Mouse (Mus musculus) heart, embryonic 13.5 days (tissue): ENCODE results near the gene Cntnap5a. TPM values are rescaled to one million over a fixed set of nuclear protein-coding genes. Genes with fewer than 3 reads are reported as not detected.

ENCODE experiments used
- ATAC-seq: fragments of 200-750 bp; cut with Nextera tagmentation; 2 replicates; pipeline ENCODE4 v1.8.0; 2017; ENCODE audit warnings: moderate TSS enrichment; ENCODE audit not compliant: insufficient number of reproducible peaks, low FRiP score, low TSS enrichment; ENCODE audit errors: extremely low read depth
- H3K27ac ChIP-seq: fragments of 300-500 bp; sonication (generic); replicated peaks from 2 replicates; pipeline ENCODE4 v1.5.1; 2015; ENCODE audit warnings: moderate library complexity, mild to moderate bottlenecking, inconsistent platforms
- H3K27me3 ChIP-seq: fragments of 300-500 bp; sonication (generic); replicated peaks from 2 replicates; pipeline ENCODE4 v1.6.1; 2015; ENCODE audit warnings: mild to moderate bottlenecking, inconsistent platforms
- H3K36me3 ChIP-seq: fragments of 300-500 bp; sonication (generic); 2 replicates; pipeline ENCODE4 v1.6.1; 2015; ENCODE audit warnings: mild to moderate bottlenecking, inconsistent platforms
- H3K4me1 ChIP-seq: fragments of 300-500 bp; sonication (generic); 2 replicates; pipeline ENCODE4 v1.6.1; 2015; ENCODE audit warnings: inconsistent platforms
- H3K4me2 ChIP-seq: fragments of 300-500 bp; sonication (generic); 2 replicates; pipeline ENCODE4 v1.6.1; 2015; ENCODE audit warnings: inconsistent platforms, mild to moderate bottlenecking, moderate library complexity
- H3K4me3 ChIP-seq: fragments of 300-500 bp; sonication (generic); 2 replicates; pipeline ENCODE4 v1.5.1; 2015; ENCODE audit warnings: moderate library complexity, mild to moderate bottlenecking, inconsistent platforms
- H3K9ac ChIP-seq: fragments of 300-500 bp; sonication (generic); 2 replicates; pipeline ENCODE4 v1.6.1; 2015; ENCODE audit warnings: inconsistent platforms, mild to moderate bottlenecking, moderate library complexity
- H3K9me3 ChIP-seq: fragments of 300-500 bp; sonication (generic); 2 replicates; pipeline ENCODE4 v1.6.1; 2016; ENCODE audit warnings: inconsistent platforms
- whole genome bisulfite sequencing: fragments of 180-500 bp; shearing (Covaris S2); methylation state at CpG from one replicate; pipeline ENCODE4 v1.1.7; 2015; ENCODE audit warnings: mixed read lengths; 5-methylcytosine and 5-hydroxymethylcytosine counted together
- polyA plus RNA-seq: library from polyadenylated mRNA; unstranded; fragments of >200 nt; fragmentation: Nextera tagmentation; extraction: Ambion mirVana; gene quantifications from 2 replicates; pipeline ENCODE4 v1.2.1, GENCODE M21; 2015

The Cntnap5a gene
- polyA plus RNA-seq, 1 experiment from 2014 or later = 0.01 TPM

DNA sequence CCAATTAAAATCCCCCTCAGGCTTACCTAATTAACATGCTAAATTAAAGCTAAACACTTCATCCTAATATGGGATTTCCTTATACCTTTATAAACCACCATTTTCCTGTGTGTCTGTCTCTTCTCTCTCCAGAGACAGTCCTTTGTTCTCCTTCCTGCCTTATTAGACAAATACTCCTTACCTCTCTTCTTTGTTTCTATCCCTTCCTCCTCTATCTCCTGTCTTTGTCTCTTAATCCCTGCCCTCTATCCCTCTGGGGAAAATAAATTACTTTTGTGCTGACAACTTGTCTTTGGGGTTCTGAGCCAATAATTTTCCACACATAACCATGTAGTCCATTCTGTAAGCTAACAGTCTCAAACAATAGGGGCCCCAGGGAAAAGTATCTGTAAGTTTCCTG, 556.0 kb downstream of the Cntnap5a start:
- no peak for ATAC-seq
- H3K27ac ChIP-seq = no peak overlapping the region
- no peaks in the 10 kb centered on the region for H3K4me1 ChIP-seq
- H3K9ac ChIP-seq = no peak overlapping the region
- no peaks in the 10 kb centered on the region for H3K36me3 ChIP-seq
- H3K4me2 ChIP-seq = no peak overlapping the region
- no peak overlapping the region for H3K4me3 ChIP-seq
- no peaks in the 10 kb centered on the region for H3K27me3 ChIP-seq
- H3K9me3 ChIP-seq = no peaks in the 10 kb centered on the region

DNA sequence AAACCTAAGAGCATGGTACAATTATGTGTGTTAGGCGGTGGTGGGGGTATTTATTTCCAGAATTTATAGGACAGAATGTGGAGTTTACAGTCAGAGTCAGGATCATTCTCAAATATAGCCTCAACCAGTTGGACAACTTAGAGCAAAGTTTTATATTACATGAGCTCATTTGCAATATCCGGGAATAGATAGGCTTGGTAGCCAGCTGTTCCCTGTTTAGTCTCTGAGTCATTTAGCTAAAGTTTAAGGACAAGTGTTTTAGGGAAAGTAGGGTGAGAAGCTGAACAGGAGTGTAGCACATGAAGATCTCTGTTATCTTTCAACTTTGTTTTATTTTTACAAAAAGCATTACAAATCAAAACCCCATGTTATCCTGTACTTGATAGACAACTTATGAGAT, 559.3 kb downstream of the Cntnap5a start:
- ATAC-seq = no peak
- no peak overlapping the region for H3K4me2 ChIP-seq
- 72% methylated on average over 2 of the region's 2 CpGs for WGBS
- H3K27ac ChIP-seq = no peak overlapping the region
- no peaks in the 10 kb centered on the region for H3K4me1 ChIP-seq
- no peaks in the 10 kb centered on the region for H3K27me3 ChIP-seq
- H3K9ac ChIP-seq = no peak overlapping the region
- H3K9me3 ChIP-seq = no peaks in the 10 kb centered on the region
- no peaks in the 10 kb centered on the region for H3K36me3 ChIP-seq
- no peak overlapping the region for H3K4me3 ChIP-seq

DNA sequence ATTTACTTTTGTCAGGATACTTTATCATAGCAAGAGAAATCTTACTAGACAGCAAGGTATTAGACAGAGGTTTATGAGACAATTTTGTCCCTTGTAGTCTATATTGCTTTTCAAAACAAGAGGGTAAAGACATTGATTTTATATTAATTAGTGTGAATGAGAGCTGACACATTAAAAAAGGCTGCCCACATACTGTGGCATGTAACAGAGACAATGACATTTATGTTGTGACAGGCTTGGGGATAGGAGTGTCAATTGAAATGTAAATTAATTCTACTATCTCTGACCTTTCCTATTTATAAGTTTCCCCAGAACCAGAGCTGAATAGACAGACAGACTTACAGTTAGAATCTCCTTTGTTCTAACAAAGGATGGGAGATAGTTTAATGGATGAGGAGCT, 596.6 kb downstream of the Cntnap5a start:
- Histone ChIP-seq H3K36me3 (no peaks in the 10 kb centered on the region), H3K4me1 (no peaks in the 10 kb centered on the region), H3K4me2 (no peak overlapping the region), H3K27me3 (no peaks in the 10 kb centered on the region), H3K27ac (no peak overlapping the region), H3K4me3 (no peak overlapping the region), H3K9ac (no peak overlapping the region), H3K9me3 (no peaks in the 10 kb centered on the region)
- no peak for ATAC-seq

DNA sequence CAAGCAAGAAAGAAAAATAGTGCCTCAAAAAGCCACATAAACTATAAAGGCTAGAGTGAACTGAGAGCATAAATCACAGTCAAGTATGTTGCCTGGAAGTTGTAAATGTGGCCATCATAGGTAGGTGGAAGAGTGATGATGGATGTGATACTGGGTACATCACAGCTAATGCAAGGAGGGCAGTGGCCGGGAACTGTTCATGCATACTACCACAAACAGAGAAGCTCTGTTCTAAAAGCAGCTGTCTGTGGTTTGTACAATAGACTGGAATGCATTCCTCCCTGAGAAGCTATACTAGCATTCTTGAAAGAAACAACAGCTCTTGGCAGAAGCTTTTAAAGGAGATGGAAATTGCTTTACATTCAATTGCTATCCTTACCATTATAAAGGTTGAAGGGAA, 599.4 kb downstream of the Cntnap5a start:
- Histone ChIP-seq H3K27ac (no peak overlapping the region), H3K4me3 (no peak overlapping the region), H3K9ac (no peak overlapping the region), H3K4me1 (no peaks in the 10 kb centered on the region), H3K36me3 (no peaks in the 10 kb centered on the region), H3K27me3 (no peaks in the 10 kb centered on the region), H3K4me2 (no peak overlapping the region), H3K9me3 (no peaks in the 10 kb centered on the region)
- ATAC-seq = no peak
- WGBS = 47% methylated on average over 1 of the region's 1 CpGs

DNA sequence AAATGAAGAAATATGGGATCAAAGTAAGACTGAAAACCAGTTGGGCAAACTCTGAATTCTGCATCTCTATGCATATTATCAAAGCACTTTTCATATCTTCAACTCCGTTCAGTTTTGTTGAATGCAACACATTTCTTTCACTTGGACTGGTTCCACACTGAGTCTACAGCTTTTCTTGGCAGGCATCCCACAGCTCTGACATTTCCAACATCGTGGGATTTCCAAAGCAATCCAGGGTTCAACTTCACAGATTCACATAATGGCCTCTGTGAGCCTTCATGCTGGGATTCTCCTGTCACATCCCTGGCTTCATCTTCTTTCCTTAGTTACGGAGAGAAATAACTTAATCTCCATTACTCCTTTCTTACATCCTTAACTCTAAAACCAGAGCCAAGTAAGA, 622.0 kb downstream of the Cntnap5a start:
- no peak for ATAC-seq
- H3K9ac ChIP-seq = no peak overlapping the region

DNA sequence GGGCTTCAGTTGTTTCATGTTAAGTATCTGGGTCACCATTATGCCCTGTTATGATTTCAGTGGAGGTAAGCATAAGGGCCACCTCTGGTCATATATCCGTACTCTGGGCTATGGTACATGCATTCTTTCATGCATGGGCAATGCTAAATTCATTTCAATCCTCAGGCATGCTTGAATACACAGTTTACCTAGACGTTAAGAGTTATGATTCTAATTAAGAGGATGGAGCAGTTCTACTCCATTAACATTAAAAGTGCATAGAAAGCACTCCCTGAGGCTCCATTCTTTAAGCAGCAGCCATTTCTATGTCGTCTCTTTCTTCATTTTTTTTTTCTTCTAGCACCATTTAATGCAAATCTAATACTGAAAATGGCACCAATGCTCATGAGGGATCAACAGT, 627.0 kb downstream of the Cntnap5a start:
- Histone ChIP-seq H3K36me3 (no peaks in the 10 kb centered on the region), H3K4me3 (no peak overlapping the region), H3K9me3 (no peaks in the 10 kb centered on the region), H3K4me2 (no peak overlapping the region), H3K27me3 (no peaks in the 10 kb centered on the region), H3K9ac (no peak overlapping the region), H3K27ac (no peak overlapping the region), H3K4me1 (0 out of 2 replicates have a peak, but pooled peaks cover 3% of the 10 kb centered on the region)
- ATAC-seq = no peak
- 66% methylated on average over 3 of the region's 3 CpGs for WGBS

More for the DNA sequence above, 622.0 kb downstream of the Cntnap5a start:
- Histone ChIP-seq H3K27ac (no peak overlapping the region), H3K9me3 (no peaks in the 10 kb centered on the region), H3K4me2 (no peak overlapping the region), H3K4me3 (no peak overlapping the region), H3K27me3 (no peaks in the 10 kb centered on the region), H3K36me3 (no peaks in the 10 kb centered on the region), H3K4me1 (0 out of 2 replicates have a peak, but pooled peaks cover 3% of the 10 kb centered on the region)
- 31% methylated on average over 3 of the region's 3 CpGs for WGBS

DNA sequence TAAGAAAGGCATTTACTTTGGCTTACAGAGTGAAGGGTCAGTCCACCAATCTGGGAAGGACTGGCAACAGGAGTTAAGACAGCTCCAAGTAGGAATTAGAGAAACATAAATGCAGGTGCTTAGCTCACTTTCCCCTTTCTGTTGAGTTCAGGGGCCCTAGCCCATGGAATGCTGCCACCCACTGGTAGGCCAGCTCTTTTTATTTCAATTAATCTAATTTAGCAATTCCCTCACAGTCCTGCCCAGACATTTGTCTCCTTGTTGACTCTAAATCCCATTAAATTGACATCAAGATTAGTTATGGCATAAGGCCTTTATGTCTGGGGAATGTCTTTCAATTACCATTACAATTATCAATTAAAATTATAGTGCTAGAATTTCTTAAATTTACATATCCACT, 628.7 kb downstream of the Cntnap5a start:
- no peak for ATAC-seq
- H3K9ac ChIP-seq = no peak overlapping the region

DNA sequence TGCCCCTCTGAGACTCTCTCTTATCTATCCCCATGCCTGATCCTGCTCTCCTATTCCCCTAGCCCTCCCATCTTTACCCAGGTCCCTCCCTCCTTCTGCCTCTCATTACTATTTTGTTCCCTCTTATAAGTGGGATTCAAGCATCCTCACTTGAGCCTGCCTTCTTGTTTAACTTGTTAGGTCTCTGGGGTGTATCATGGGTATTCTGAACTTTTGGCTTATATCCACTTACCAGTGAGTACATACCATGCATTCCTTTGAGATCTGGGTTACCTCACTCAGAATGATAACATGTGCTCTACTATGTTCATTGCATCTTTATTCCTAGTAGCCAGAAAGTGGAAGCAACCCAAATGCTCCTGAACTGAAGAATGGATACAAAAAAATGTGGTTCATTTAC, 639.9 kb downstream of the Cntnap5a start:
- Histone ChIP-seq H3K4me1 (0 out of 2 replicates have a peak, but pooled peaks cover 6% of the 10 kb centered on the region), H3K9me3 (no peaks in the 10 kb centered on the region), H3K27ac (no peak overlapping the region), H3K4me2 (no peak overlapping the region), H3K27me3 (no peaks in the 10 kb centered on the region), H3K36me3 (no peaks in the 10 kb centered on the region), H3K9ac (no peak overlapping the region), H3K4me3 (no peak overlapping the region)
- no peak for ATAC-seq

More for the DNA sequence above, 628.7 kb downstream of the Cntnap5a start:
- Histone ChIP-seq H3K36me3 (no peaks in the 10 kb centered on the region), H3K4me1 (no peaks in the 10 kb centered on the region), H3K4me3 (no peak overlapping the region), H3K27ac (no peak overlapping the region), H3K9me3 (no peaks in the 10 kb centered on the region), H3K4me2 (no peak overlapping the region), H3K27me3 (no peaks in the 10 kb centered on the region)

DNA sequence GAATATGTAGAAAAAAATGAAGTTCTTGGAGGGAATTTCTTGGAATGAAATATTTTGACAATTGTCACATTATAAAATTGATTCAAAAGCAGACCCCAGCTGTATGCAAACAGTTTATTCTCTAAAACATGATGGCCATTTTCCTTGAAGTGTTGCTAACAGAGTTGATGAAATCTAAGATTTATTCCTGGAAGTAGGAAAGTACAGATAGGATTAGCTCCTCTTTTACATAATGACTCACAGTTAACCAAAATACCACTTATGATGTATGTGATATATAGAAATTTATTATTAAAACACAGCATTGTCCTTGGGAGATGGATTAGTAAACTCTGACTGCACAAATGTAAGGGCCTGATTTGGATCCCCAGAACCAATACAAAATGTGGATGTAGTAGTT, 669.1 kb downstream of the Cntnap5a start:
- H3K9ac ChIP-seq = no peak overlapping the region
- no peak overlapping the region for H3K27ac ChIP-seq
- no peaks in the 10 kb centered on the region for H3K27me3 ChIP-seq
- no peaks in the 10 kb centered on the region for H3K36me3 ChIP-seq
- no peak for ATAC-seq
- H3K4me2 ChIP-seq = no peak overlapping the region
- H3K4me1 ChIP-seq = no peaks in the 10 kb centered on the region
- H3K9me3 ChIP-seq = no peaks in the 10 kb centered on the region
- no peak overlapping the region for H3K4me3 ChIP-seq

DNA sequence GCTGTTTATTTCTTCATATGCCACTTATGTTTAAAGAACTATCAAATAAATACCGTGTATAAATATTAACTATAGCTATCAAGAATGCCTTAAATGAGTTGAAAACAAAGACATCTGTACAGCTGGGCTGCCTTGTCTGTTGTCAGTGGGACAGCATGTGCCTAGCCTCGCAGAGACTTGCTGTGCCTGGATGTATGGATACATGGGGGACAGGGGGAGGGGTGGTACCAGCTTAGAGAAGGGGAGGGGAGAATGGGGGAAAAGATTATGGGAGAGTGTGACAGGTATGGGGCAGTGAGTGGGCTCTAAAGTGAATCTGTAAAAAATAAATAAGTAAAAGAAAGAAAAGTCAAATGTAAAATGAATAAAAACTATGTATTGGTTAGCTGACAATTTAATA, 681.0 kb downstream of the Cntnap5a start:
- no peak overlapping the region for H3K4me2 ChIP-seq
- no peaks in the 10 kb centered on the region for H3K27me3 ChIP-seq
- no peaks in the 10 kb centered on the region for H3K9me3 ChIP-seq
- H3K4me3 ChIP-seq = no peak overlapping the region
- ATAC-seq = no peak
- WGBS = 57% methylated on average over 2 of the region's 2 CpGs
- H3K4me1 ChIP-seq = no peaks in the 10 kb centered on the region
- no peaks in the 10 kb centered on the region for H3K36me3 ChIP-seq
- no peak overlapping the region for H3K9ac ChIP-seq
- H3K27ac ChIP-seq = no peak overlapping the region

DNA sequence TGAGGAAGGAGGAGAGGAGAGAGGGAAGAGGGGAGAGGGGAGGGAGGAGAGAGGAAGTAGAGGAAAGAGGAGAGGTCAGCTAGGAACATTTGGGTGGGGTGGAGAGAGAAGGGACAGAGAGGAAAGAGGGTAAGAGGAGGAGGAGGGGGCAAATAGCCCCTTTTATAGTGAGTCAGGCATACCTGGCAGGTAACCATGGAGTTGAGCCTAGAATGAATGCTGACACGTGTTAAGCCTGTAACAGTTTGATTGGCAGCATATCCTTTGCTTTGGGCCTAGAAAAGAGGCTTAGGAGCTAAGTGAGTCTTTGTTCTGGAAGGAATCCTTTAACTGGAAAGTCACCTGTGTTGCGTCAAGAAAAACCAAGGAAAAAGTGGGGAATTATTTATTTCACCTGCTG, 681.6 kb downstream of the Cntnap5a start:
- Histone ChIP-seq H3K27ac (no peak overlapping the region), H3K4me3 (no peak overlapping the region), H3K4me1 (no peaks in the 10 kb centered on the region), H3K36me3 (no peaks in the 10 kb centered on the region), H3K9me3 (no peaks in the 10 kb centered on the region), H3K27me3 (no peaks in the 10 kb centered on the region), H3K9ac (no peak overlapping the region), H3K4me2 (no peak overlapping the region)
- ATAC-seq = no peak
- WGBS = 46% methylated on average over 2 of the region's 2 CpGs

DNA sequence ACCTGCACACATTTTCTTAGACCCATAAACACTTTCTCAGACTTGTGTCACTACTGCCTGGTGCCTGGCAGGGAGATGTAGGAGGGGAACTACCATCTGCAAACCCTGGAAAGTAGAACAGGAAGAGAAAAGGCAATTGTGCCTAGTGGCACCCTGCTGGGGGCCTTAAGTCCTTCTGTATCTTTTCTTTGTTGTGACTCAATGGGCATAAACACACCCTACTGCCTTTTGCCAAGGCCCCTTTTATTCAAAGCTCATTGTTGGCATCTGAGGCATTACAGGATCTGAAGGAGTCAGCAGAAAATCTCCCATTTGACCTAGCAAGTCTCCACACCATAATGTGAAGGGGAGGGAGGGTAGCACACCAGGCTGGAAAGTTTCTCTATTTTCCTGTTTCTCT, 682.2 kb downstream of the Cntnap5a start:
- no peak overlapping the region for H3K4me3 ChIP-seq
- no peaks in the 10 kb centered on the region for H3K4me1 ChIP-seq
- no peak for ATAC-seq
- no peak overlapping the region for H3K4me2 ChIP-seq
- H3K36me3 ChIP-seq = no peaks in the 10 kb centered on the region
- H3K27me3 ChIP-seq = no peaks in the 10 kb centered on the region
- H3K9me3 ChIP-seq = no peaks in the 10 kb centered on the region
- H3K9ac ChIP-seq = no peak overlapping the region
- no peak overlapping the region for H3K27ac ChIP-seq

DNA sequence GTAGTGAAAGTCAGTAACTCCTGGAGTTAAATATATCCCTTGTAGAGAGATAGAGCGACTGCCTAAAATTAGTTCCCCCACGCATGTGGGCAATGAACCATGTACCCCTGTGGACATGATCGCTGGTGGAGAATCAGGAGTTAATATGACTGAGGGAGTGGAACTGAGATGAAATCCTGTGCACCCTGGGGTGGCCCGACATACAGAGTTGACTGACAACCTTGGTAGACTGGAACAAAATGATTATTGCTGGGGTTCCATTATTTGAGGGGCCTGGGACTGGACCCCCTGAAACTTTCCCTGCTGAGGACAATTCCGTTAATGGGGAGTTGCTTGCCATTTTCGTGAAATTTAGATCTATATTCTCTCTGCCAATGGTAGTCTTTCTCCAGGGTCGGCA, 683.0 kb downstream of the Cntnap5a start:
- Histone ChIP-seq H3K27me3 (no peaks in the 10 kb centered on the region), H3K4me2 (no peak overlapping the region), H3K9ac (no peak overlapping the region), H3K9me3 (no peaks in the 10 kb centered on the region), H3K27ac (no peak overlapping the region), H3K4me3 (no peak overlapping the region), H3K36me3 (no peaks in the 10 kb centered on the region), H3K4me1 (no peaks in the 10 kb centered on the region)
- WGBS = 61% methylated on average over 7 of the region's 7 CpGs
- no peak for ATAC-seq
